Mouse (Mus musculus) stomach, embryonic 15.5 days (tissue): ENCODE results near the gene Ucp2. TPM values are rescaled to one million over a fixed set of nuclear protein-coding genes. Genes with fewer than 3 reads are reported as not detected.

Experiments
- ATAC-seq: fragments of 200-750 bp; cut with Nextera tagmentation; 2 replicates; pipeline ENCODE4 v1.8.0; 2017; ENCODE audit warnings: low read depth, moderate number of reproducible peaks, moderate TSS enrichment; ENCODE audit not compliant: insufficient read depth, low FRiP score
- H3K27ac ChIP-seq: fragments of 300-500 bp; sonication (generic); 2 replicates; pipeline ENCODE4 v1.5.1; 2015; ENCODE audit warnings: mild to moderate bottlenecking, inconsistent platforms
- H3K27me3 ChIP-seq: fragments of 300-500 bp; sonication (generic); replicated peaks from 2 replicates; pipeline ENCODE4 v1.6.1; 2015; ENCODE audit warnings: inconsistent platforms
- H3K36me3 ChIP-seq: fragments of 300-500 bp; sonication (generic); 2 replicates; pipeline ENCODE4 v1.6.1; 2015; ENCODE audit warnings: inconsistent platforms
- H3K4me1 ChIP-seq: fragments of 300-500 bp; sonication (generic); 2 replicates; pipeline ENCODE4 v1.6.1; 2015; ENCODE audit warnings: inconsistent platforms
- H3K4me2 ChIP-seq: fragments of 300-500 bp; sonication (generic); 2 replicates; pipeline ENCODE4 v1.6.1; 2015; ENCODE audit warnings: mild to moderate bottlenecking, inconsistent platforms
- H3K4me3 ChIP-seq: fragments of 300-500 bp; sonication (generic); replicated peaks from 2 replicates; pipeline ENCODE4 v1.5.1; 2015; ENCODE audit warnings: inconsistent platforms
- H3K9ac ChIP-seq: fragments of 300-500 bp; sonication (generic); 2 replicates; pipeline ENCODE4 v1.6.1; 2015; ENCODE audit warnings: inconsistent platforms
- H3K9me3 ChIP-seq: fragments of 300-500 bp; sonication (generic); 2 replicates; pipeline ENCODE4 v1.6.1; 2016; ENCODE audit warnings: inconsistent platforms
- WGBS: fragments of 180-500 bp; shearing (Covaris S2); methylation state at CpG from one replicate; pipeline ENCODE4 v1.1.7; 2015; 5-methylcytosine and 5-hydroxymethylcytosine counted together
- polyA plus RNA-seq: library from polyadenylated mRNA; unstranded; fragments of >200 nt; fragmentation: Nextera tagmentation; extraction: Ambion mirVana; gene quantifications from 2 replicates; pipeline ENCODE4 v1.2.1, GENCODE M21; 2015

Gene Ucp2
- polyA plus RNA-seq, 1 experiment from 2014 or later, result 326 TPM

DNA sequence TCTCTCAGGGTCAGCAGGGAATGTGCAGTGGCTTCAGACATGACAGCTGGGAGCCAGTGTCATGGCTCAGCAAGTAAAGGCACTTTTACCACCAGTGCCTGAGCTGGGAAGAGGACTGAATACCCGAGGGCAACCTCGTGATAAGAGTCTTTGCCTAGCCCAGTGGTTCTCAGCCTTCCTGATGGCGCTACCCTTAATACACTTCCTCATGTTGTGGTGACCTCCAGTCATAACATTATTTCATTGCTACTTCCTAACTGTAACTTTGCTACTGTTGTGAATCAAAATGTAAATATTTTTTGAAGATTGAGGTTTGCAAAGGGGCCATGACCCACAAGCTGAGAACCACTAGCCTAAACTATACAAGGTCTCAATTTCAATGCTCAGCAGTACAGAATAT lies 15.5 kb downstream of the Ucp2 start:
- Histone ChIP-seq H3K36me3 (no peaks in the 10 kb centered on the region), H3K27ac (no peak overlapping the region), H3K9ac (no peak overlapping the region), H3K4me1 (0 out of 2 replicates have a peak, but pooled peaks cover 2% of the 10 kb centered on the region), H3K9me3 (no peaks in the 10 kb centered on the region), H3K27me3 (no peaks in the 10 kb centered on the region), H3K4me3 (no peak overlapping the region), H3K4me2 (no peak overlapping the region)
- ATAC-seq, result no peak
- 54% methylated on average over 3 of the region's 3 CpGs for WGBS

- no peak for ATAC-seq
- Histone ChIP-seq H3K4me2 (no peak overlapping the region), H3K4me1 (0 out of 2 replicates have a peak, but pooled peaks cover 4% of the 10 kb centered on the region), H3K4me3 (no peak overlapping the region), H3K9ac (no peak overlapping the region), H3K36me3 (no peaks in the 10 kb centered on the region), H3K9me3 (no peaks in the 10 kb centered on the region), H3K27ac (no peak overlapping the region), H3K27me3 (no peaks in the 10 kb centered on the region)
- WGBS, result 66% methylated on average over 8 of the region's 8 CpGs
Measured at GRCm38 (mm10) chr7:100511602-100512001, 18.5 kb downstream of the Ucp2 start.

DNA sequence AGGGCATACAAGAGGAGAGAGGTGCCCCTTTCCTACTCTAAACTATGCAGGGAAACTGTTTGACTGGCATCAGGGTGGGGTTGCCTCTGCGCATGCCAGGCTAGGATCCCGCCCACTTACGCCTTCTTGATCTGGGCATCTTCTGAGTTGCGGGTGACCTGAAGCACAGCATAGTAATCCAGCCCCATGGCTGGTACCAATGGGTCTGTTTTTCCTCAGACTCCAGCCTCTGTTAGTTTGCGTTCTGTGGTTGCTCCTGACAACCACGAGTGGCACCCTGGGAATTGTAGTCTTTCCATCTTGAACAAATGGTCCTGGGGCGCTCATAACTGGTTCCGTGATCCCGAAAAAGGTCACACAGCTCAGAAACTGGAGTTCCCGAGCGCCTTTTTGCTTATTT lies 21.4 kb downstream of the Ucp2 start, which contains the start of gene Dnajb13:
Gene Dnajb13, minus strand, starts transcription at position 388 of the 400 bp plus-strand sequence.
- Histone ChIP-seq H3K4me3 (no peak within 1 kb of the TSS), H3K9me3 (no peaks in the 10 kb centered on the region), H3K4me2 (no peak within 1 kb of the TSS), H3K9ac (no peak within 1 kb of the TSS), H3K27ac (no peak within 1 kb of the TSS), H3K27me3 (no peaks in the 10 kb centered on the region), H3K4me1 (0 out of 2 replicates have a peak, but pooled peaks cover 4% of the 10 kb centered on the region), H3K36me3 (no peaks in the 10 kb centered on the region)
- no peak for ATAC-seq
- 50% methylated on average over 11 of the region's 11 CpGs for WGBS

GRCm38 (mm10) chr7:100520204-100520603 lies 27.1 kb downstream of the Ucp2 start:
- Histone ChIP-seq H3K9ac (no peak overlapping the region), H3K27me3 (no peaks in the 10 kb centered on the region), H3K4me3 (no peak overlapping the region), H3K36me3 (no peaks in the 10 kb centered on the region), H3K27ac (no peak overlapping the region), H3K4me1 (no peaks in the 10 kb centered on the region), H3K9me3 (no peaks in the 10 kb centered on the region), H3K4me2 (no peak overlapping the region)
- 55% methylated on average over 7 of the region's 7 CpGs for WGBS
- peak; percentile 33; the same call in 1 of the 2 replicates for ATAC-seq

GRCm38 (mm10) chr7:100520663-100521285 lies 27.6 kb downstream of the Ucp2 start:
- no peaks in the 10 kb centered on the region for H3K36me3 ChIP-seq
- H3K4me2 ChIP-seq, result peak overlapping the region; percentile 37; the same call in 1 of the 2 replicates
- H3K9me3 ChIP-seq, result no peaks in the 10 kb centered on the region
- no peak overlapping the region for H3K27ac ChIP-seq
- peak; percentile 57 for ATAC-seq
- H3K4me3 ChIP-seq, result no peak overlapping the region
- no peak overlapping the region for H3K9ac ChIP-seq
- H3K27me3 ChIP-seq, result no peaks in the 10 kb centered on the region
- WGBS, result 22% methylated on average over 10 of the region's 10 CpGs
- H3K4me1 ChIP-seq, result no peaks in the 10 kb centered on the region

DNA sequence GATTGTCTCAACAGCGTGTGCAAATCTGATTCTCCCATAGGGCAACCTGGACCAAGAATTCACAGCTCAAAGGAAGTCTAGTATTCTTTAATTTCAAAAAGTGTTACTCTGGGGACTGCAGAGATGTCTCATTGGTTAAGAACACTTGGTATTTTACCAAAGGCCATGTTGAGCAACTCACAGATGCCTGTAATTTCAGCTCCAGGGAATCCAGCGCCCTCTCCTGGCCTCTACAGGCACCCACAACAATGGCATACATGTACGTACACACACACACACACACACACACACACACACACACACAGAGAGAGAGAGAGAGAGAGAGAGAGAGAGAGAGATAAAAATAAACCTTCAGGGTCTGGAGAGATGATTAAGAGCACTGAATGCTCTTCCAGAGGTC lies 29.1 kb downstream of the Ucp2 start:
- Histone ChIP-seq H3K9me3 (no peaks in the 10 kb centered on the region), H3K4me3 (no peak overlapping the region), H3K4me1 (no peaks in the 10 kb centered on the region), H3K4me2 (no peak overlapping the region), H3K9ac (no peak overlapping the region), H3K27ac (no peak overlapping the region), H3K27me3 (no peaks in the 10 kb centered on the region), H3K36me3 (no peaks in the 10 kb centered on the region)
- no peak for ATAC-seq
- WGBS, result 71% methylated on average over 3 of the region's 3 CpGs

DNA sequence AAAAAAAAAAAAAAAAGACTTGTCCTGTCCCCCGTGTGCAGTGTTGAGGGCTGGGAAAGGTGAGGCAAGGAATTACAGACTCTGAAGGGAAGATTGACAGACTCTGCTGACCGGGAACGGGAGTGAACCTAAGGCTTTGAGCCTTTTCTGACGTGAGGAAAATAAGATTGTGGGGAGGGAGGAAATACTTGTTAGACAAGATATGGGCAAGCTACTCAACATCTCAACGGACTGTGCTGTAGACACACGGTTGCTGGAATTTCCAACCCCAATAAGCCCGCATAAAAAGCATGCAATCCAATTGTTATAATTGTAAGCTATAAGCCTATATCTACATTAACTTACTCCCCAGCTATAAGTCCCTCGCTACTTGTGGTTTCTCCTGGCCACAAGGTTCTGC lies 31.5 kb downstream of the Ucp2 start:
- Histone ChIP-seq H3K27ac (no peak overlapping the region; the same call in 1 of the 2 replicates), H3K9ac (no peak overlapping the region), H3K4me3 (no peak overlapping the region), H3K36me3 (no peaks in the 10 kb centered on the region), H3K9me3 (no peaks in the 10 kb centered on the region), H3K4me2 (no peak overlapping the region), H3K4me1 (no peaks in the 10 kb centered on the region), H3K27me3 (no peaks in the 10 kb centered on the region)
- no peak; the same call in 1 of the 2 replicates for ATAC-seq
- WGBS, result 55% methylated on average over 8 of the region's 8 CpGs

DNA sequence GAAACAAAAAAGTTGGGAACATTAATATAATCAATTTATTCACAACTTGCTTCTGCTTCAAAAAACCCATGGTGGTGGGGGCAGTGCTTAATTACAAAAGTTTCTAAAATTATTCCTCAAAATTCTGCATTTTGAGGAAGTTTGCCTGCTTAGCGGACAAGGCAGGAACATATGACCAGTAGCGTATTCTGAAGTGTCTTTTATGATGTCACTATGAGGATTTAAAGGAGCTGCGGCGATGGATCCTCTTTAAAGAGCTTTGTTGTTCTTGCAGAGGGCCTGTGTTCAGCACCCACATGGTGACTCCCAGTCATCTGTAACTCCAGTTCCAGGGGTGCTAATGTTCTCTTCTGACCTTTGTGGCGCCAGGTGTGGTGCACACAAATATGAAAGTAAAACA lies 37.6 kb downstream of the Ucp2 start:
- no peak for ATAC-seq
- Histone ChIP-seq H3K4me1 (peaks cover 3% of the 10 kb centered on the region; the same call in 1 of the 2 replicates), H3K27ac (no peak overlapping the region), H3K27me3 (no peaks in the 10 kb centered on the region), H3K9me3 (no peaks in the 10 kb centered on the region), H3K36me3 (no peaks in the 10 kb centered on the region), H3K4me3 (no peak overlapping the region), H3K9ac (no peak overlapping the region), H3K4me2 (no peak overlapping the region)
- 88% methylated on average over 5 of the region's 5 CpGs for WGBS

DNA sequence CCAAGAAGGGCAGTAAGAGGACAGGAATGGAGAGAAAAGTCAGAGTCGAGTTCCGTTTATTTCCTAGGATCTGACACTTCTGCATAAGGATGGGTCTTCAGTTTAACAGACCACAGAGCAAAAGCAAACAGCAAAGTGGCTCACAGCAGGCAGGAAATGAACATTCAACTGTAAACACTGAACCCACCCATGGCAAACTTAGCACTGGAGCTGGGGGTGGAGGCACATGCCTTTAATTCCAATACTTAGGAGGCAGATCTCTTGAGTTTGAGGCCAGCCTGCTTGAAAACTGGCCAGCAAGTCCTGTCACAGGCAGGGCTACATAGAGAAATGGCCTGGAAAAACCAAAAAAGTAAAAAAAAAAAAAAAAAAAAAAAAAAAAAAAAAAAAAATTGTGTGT lies 40.4 kb downstream of the Ucp2 start:
- WGBS, result 35% methylated on average over 2 of the region's 2 CpGs
- no peaks in the 10 kb centered on the region for H3K36me3 ChIP-seq
- peaks cover 9% of the 10 kb centered on the region; the same call in 1 of the 2 replicates for H3K4me1 ChIP-seq
- no peaks in the 10 kb centered on the region for H3K27me3 ChIP-seq
- H3K9me3 ChIP-seq, result no peaks in the 10 kb centered on the region
- 0 out of 2 replicates have a peak overlapping the region, but pooled peaks have one; percentile 18 for H3K27ac ChIP-seq
- H3K4me3 ChIP-seq, result no peak overlapping the region
- H3K9ac ChIP-seq, result no peak overlapping the region
- no peak for ATAC-seq
- H3K4me2 ChIP-seq, result no peak overlapping the region

GRCm38 (mm10) chr7:100534216-100534615 lies 41.1 kb downstream of the Ucp2 start:
- ATAC-seq, result no peak
- peaks cover 5% of the 10 kb centered on the region for H3K36me3 ChIP-seq
- no peak overlapping the region for H3K4me2 ChIP-seq
- no peaks in the 10 kb centered on the region for H3K27me3 ChIP-seq
- H3K4me1 ChIP-seq, result peaks cover 9% of the 10 kb centered on the region; the same call in 1 of the 2 replicates
- H3K27ac ChIP-seq, result no peak overlapping the region
- no peak overlapping the region for H3K9ac ChIP-seq
- no peaks in the 10 kb centered on the region for H3K9me3 ChIP-seq
- no peak overlapping the region for H3K4me3 ChIP-seq
- 77% methylated on average over 3 of the region's 3 CpGs for WGBS

- H3K27ac ChIP-seq, result no peak overlapping the region
- H3K27me3 ChIP-seq, result no peaks in the 10 kb centered on the region
- no peak for ATAC-seq
- H3K9me3 ChIP-seq, result no peaks in the 10 kb centered on the region
- H3K4me1 ChIP-seq, result peaks cover 9% of the 10 kb centered on the region; the same call in 1 of the 2 replicates
- no peak overlapping the region for H3K9ac ChIP-seq
- no peak overlapping the region for H3K4me2 ChIP-seq
- no peak overlapping the region for H3K4me3 ChIP-seq
- 65% methylated on average over 2 of the region's 2 CpGs for WGBS
- H3K36me3 ChIP-seq, result peaks cover 18% of the 10 kb centered on the region
Measured at GRCm38 (mm10) chr7:100535831-100536230, 42.7 kb downstream of the Ucp2 start.

- H3K4me2 ChIP-seq, result peak within 1 kb of the TSS; percentile 58
- WGBS, result under 1% methylated on average over 33 of the region's 33 CpGs
Measured at GRCm38 (mm10) chr7:100536804-100537518, 43.8 kb downstream of the Ucp2 start, which contains the start of gene Coa4. Coa4 (plus strand) TSS chr7:100537071.

More at GRCm38 (mm10) chr7:100536804-100537518, 43.8 kb downstream of the Ucp2 start, which contains the start of gene Coa4:
- ATAC-seq, result peak; percentile 99
- peak within 1 kb of the TSS; percentile 93 for H3K27ac ChIP-seq
- no peaks in the 10 kb centered on the region for H3K27me3 ChIP-seq
- peak within 1 kb of the TSS; percentile 79 for H3K4me3 ChIP-seq
- peaks cover 18% of the 10 kb centered on the region for H3K36me3 ChIP-seq
- peaks cover 9% of the 10 kb centered on the region; the same call in 1 of the 2 replicates for H3K4me1 ChIP-seq
- H3K9me3 ChIP-seq, result no peaks in the 10 kb centered on the region
- H3K9ac ChIP-seq, result peak within 1 kb of the TSS; percentile 76
